Mouse (Mus musculus) CD8-positive naive resting alpha-beta T cell, adult 57 days (primary cell): ENCODE results near the gene Cep41. TPM values are rescaled to one million over a fixed set of nuclear protein-coding genes. Genes with fewer than 3 reads are reported as not detected.

ENCODE experiments used
- total RNA-seq: library from RNA; stranded (reverse); gene quantifications from one replicate; pipeline ENCODE4 v1.2.4, GENCODE M21; 2023

The Cep41 gene
- total RNA-seq, result 8.8 TPM

DNA sequence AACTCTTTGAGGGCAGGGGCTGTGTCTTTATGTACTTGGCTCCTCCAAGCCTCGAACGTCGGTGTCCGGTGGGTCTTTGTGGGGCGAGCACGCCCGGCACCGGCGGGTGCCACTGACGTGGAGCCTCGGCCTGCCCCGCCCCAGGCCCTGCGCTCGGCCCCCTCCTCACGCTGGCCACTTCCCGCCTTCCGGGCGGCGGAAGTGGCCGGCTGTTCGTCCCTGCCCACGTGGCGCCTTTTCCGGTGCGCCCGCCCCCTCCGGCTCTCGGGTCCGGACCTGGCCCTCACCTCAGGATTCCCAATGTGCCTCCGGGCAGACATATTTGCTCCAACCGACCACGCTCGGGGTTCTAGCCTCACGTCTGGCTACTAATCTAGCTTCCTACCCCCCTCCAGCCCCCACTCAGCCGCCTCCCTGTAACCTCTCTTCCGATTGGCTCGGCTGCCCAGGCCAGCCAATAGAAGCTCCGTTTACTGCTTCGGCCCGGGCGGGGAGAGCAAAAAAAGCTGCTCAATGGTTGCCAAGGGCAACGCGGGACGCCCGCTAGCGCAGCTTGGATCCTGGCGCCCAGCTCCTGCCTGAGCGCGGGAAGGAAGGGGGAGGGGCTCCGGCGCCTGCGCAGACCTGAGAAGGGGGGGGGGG is at the start of gene Cep41:
Cep41 (minus strand) TSS at position 400 of the 642 bp plus-strand sequence.

DNA sequence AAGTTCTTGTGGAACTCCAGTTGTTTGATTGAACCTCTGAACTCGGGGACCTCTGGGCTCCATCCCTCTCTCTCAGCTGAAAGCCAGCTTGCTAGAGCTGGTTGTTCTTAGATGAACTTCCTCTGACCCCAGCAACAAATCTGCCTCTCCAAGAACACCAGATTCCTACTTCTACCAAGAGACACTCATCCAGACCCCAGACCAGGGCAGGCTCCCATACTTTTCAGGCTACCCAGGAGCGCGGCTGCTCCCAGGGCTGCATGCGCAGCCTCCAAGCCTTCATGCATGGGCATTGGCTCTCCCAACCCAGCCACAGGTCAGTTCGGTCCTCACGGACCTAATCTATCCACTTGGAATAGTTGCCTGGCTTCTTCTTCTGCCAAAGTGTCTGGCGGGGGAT is 29.8 kb upstream of the Cep41 start, which contains the start of gene Mest:
Mest (plus strand) TSS at position 217 of the 400 bp plus-strand sequence.

DNA sequence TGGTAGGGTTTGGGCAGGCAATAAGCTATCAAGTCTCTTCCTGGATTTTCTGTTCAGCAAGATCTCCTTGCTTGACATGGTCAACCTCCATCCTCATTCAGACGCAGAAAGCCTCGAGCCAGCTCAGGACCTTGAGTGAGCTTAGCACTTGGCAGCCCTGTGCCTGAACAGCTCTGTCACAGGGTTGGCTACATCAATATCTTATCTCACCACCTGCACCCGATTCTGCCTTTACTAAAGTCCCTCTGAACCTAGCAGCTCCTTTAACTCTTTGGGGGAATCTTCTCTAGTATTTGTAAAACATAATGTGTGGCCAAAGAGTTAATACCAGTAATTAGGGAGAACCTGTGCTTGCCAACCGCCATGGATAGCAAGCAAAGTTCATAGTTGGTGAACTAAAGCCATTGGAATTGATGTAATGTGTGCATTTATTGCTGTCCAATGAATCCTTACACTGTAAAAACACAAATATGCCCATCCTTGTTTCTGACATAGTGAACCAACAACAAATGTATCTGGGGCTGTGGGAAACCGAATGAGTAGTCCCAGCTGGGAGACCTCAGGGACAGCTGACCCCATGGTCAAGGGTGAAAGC is 54.8 kb downstream of the Cep41 start, which contains the start of gene Cpa1:
Cpa1 (plus strand) TSS at position 545 of the 595 bp plus-strand sequence.

DNA sequence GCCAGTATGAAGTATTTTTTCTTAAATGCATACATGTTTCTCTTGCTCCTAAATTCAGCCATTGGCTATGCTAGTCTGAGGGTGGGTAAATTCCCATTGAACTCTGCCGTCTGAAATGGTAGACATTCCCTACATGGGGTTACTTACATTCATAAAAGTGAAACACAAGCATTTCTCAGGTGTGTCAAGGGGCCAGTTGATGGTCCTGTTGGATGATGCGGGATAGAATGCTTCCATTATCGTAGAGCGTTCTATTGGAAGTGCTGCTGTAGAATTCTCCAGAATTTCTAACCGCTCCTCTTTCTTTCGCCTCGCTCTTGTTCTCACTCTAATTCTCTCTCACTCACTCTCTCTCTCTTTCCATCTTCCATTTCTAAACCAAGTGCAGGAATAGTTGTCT is 82.8 kb downstream of the Cep41 start, which contains the start of gene Cpa5:
Cpa5 (plus strand) TSS at position 301 of the 400 bp plus-strand sequence.

Other genes starting within 250 kb of the Cep41 start
- gene Tmem209, start 184.0 kb downstream of the Cep41 start, total RNA-seq, result 38.4 TPM
- 0.77 TPM for gene Ssmem1, start 183.9 kb downstream of the Cep41 start, total RNA-seq
- gene Cpa2, start 152.2 kb downstream of the Cep41 start, total RNA-seq, result 1.4 TPM
- not detected for gene Cpa4, start 125.4 kb downstream of the Cep41 start, total RNA-seq
- gene Cpa5, start 82.7 kb downstream of the Cep41 start, total RNA-seq, result not detected
- 7.5 TPM for gene Cpa1, start 54.5 kb downstream of the Cep41 start, total RNA-seq
- gene Mest, start 29.8 kb upstream of the Cep41 start, total RNA-seq, result not detected
- 20.1 TPM for gene Copg2, start 203.0 kb upstream of the Cep41 start, total RNA-seq
- gene Tsga13, start 221.8 kb upstream of the Cep41 start, total RNA-seq, result 0.61 TPM